Mouse (Mus musculus): ENCODE data around the gene Anapc5. TPM values are rescaled to one million over a fixed set of nuclear protein-coding genes. Genes with fewer than 3 reads are reported as not detected.
A peak's percentile ranks its signal among the peaks of the same experiment; 100 is the strongest.

The Anapc5 gene
- polyA plus RNA-seq, 1 experiment from 2014 or later, result 499 TPM

DNA sequence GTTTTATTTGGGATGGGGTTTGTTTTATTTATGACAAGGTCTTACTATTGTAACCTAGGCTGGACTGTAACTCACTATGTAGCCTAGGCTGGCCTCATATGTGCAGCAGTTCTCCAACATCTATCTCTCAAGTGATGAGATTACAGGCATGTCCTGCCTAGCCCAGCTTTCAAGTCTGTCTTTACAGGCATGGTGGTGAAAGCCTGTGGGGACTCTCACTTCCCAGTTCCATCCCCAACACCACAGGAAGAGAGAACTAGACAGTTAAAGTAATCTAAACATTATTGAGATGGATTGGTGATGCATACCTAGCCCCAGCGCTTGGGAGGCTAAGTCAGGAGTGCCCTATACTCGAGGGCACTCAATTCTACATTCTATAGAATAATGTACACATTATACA is 32.4 kb downstream of the Anapc5 start:
- Histone ChIP-seq H3K36me3 (peaks cover 83% of the 10 kb centered on the region), H3K27me3 (ENCODE audit: low read depth, poor library complexity, severe bottlenecking) (no peaks in the 10 kb centered on the region), H3K9me3 (replicated peaks) (no peaks in the 10 kb centered on the region), H3K27ac (replicated peaks) (no peak overlapping the region), H3K4me3 (no peak overlapping the region), H3K4me1 (peaks cover 8% of the 10 kb centered on the region)
- WGBS, result 97% methylated on average over 2 of the region's 2 CpGs
- DNase-seq (ENCODE audit: low spot score), result no peak

- no peak overlapping the region for H3K27ac ChIP-seq (replicated peaks)
- no peak for DNase-seq (ENCODE audit: low spot score)
- WGBS, result 80% methylated on average over 12 of the region's 12 CpGs
- no peaks in the 10 kb centered on the region for H3K9me3 ChIP-seq (replicated peaks)
- H3K27me3 ChIP-seq (ENCODE audit: low read depth, poor library complexity, severe bottlenecking), result no peaks in the 10 kb centered on the region
- peaks cover 58% of the 10 kb centered on the region for H3K36me3 ChIP-seq
- H3K4me1 ChIP-seq, result peaks cover 11% of the 10 kb centered on the region
- H3K4me3 ChIP-seq, result no peak overlapping the region
These were observed 34.9 kb downstream of the Anapc5 start for GRCm38 (mm10) chr5:122786035-122786819.

GRCm38 (mm10) chr5:122783726-122784406 is 37.3 kb downstream of the Anapc5 start:
- Histone ChIP-seq H3K4me1 (peaks cover 18% of the 10 kb centered on the region), H3K27ac (replicated peaks) (no peak overlapping the region), H3K36me3 (peaks cover 35% of the 10 kb centered on the region), H3K27me3 (ENCODE audit: low read depth, poor library complexity, severe bottlenecking) (0 out of 2 replicates have a peak, but pooled peaks cover 7% of the 10 kb centered on the region), H3K4me3 (no peak overlapping the region), H3K9me3 (replicated peaks) (no peaks in the 10 kb centered on the region)
- 64% methylated on average over 14 of the region's 14 CpGs for WGBS
- no peak for DNase-seq (ENCODE audit: low spot score)

- peaks cover 29% of the 10 kb centered on the region for H3K4me1 ChIP-seq
- H3K27ac ChIP-seq (replicated peaks), result no peak overlapping the region
- H3K4me3 ChIP-seq, result no peak overlapping the region
- H3K9me3 ChIP-seq (replicated peaks), result no peaks in the 10 kb centered on the region
- WGBS, result 70% methylated on average over 1 of the region's 1 CpGs
- peaks cover 17% of the 10 kb centered on the region; the same call in 1 of the 2 replicates for H3K27me3 ChIP-seq (ENCODE audit: low read depth, poor library complexity, severe bottlenecking)
- H3K36me3 ChIP-seq, result peaks cover 17% of the 10 kb centered on the region
- DNase-seq (ENCODE audit: low spot score), result no peak
These were observed 39.1 kb downstream of the Anapc5 start for GRCm38 (mm10) chr5:122782066-122782465.

DNA sequence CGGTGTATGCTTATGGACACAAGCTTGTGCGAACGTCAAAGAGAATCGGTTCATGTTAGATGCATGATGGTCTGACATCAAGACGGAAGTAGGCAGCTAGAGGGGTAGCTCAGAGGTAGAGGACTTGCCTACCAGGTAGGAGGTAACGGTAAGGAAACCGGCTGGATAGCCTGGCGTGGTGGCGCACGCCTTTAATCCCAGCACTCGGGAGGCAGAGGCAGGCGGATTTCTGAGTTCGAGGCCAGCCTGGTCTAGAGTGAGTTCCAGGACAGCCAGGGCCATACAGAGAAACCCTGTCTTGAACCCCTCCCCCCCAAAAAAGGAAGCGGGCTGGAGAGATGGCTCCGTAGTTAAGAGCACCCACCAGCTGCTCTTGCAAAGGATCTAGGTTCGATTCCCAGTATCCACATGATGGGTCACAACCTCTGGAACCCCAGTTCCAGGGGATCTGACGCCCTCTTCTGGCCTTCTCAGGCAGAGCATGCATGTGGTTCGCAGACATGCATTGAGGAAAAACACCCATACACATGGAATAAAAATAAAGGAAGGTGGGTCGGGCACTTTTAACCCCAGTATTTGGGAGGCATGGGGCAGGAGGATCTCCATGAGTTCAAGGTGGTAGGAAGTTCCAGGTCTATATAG is 40.2 kb downstream of the Anapc5 start:
- no peak overlapping the region for H3K27ac ChIP-seq (replicated peaks)
- no peak for DNase-seq (ENCODE audit: low spot score)
- 92% methylated on average over 19 of the region's 19 CpGs for WGBS

DNA sequence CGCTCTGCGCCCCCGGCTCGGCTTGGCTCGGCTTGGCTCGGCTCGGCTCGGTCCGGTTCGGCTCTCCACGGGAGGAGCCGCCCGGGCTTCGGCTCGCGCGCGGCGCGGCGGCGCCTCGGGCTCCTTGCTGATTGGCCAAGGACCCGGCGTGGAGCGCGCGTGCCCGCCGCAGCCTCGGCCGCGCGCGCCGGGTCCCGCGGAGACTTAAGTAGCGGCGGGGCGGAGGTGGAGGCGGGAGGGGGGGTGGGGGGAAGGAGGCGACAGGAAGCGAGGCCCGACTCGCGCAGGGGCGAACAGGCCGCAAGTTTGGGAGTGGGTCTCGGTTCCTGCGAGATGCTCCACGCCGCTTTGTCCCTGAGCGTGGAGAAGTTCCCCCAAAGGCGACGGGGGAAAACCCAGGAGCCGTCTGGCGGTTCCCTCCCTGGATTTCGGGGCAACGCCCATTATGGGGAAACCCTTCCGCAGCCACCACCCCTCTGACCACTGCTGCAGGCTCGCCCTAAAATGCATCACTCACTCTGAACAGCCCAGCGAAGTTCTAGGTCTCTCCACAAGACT is 41.8 kb downstream of the Anapc5 start, which contains the start of gene Camkk2:
Camkk2 (minus strand) TSS at position 133 of the 558 bp plus-strand sequence.
- Histone ChIP-seq H3K36me3 (no peaks in the 10 kb centered on the region), H3K27me3 (ENCODE audit: low read depth, poor library complexity, severe bottlenecking) (peaks cover 17% of the 10 kb centered on the region; the same call in 1 of the 2 replicates), H3K27ac (replicated peaks) (peak within 1 kb of the TSS; percentile 93), H3K4me1 (peaks cover 27% of the 10 kb centered on the region), H3K4me3 (peak within 1 kb of the TSS; percentile 97), H3K9me3 (replicated peaks) (no peaks in the 10 kb centered on the region; the same call in 1 of the 2 replicates)
- under 1% methylated on average over 62 of the region's 63 CpGs for WGBS
- DNase-seq (ENCODE audit: low spot score), result peak; percentile 80

More for the DNA sequence above, 40.2 kb downstream of the Anapc5 start:
- H3K4me1 ChIP-seq, result peaks cover 29% of the 10 kb centered on the region
- H3K9me3 ChIP-seq (replicated peaks), result no peaks in the 10 kb centered on the region; the same call in 1 of the 2 replicates
- no peak overlapping the region for H3K4me3 ChIP-seq
- H3K36me3 ChIP-seq, result peaks cover 5% of the 10 kb centered on the region
- peaks cover 17% of the 10 kb centered on the region; the same call in 1 of the 2 replicates for H3K27me3 ChIP-seq (ENCODE audit: low read depth, poor library complexity, severe bottlenecking)

GRCm38 (mm10) chr5:122778231-122779226 is 42.6 kb downstream of the Anapc5 start:
- DNase-seq (ENCODE audit: low spot score), result peak; percentile 55

GRCm38 (mm10) chr5:122777322-122777721 is 43.8 kb downstream of the Anapc5 start:
- no peak for DNase-seq (ENCODE audit: low spot score)
- no peaks in the 10 kb centered on the region; the same call in 1 of the 2 replicates for H3K9me3 ChIP-seq (replicated peaks)
- no peak overlapping the region for H3K27ac ChIP-seq (replicated peaks)
- H3K4me3 ChIP-seq, result no peak overlapping the region
- 50% methylated on average over 2 of the region's 2 CpGs for WGBS
- peaks cover 17% of the 10 kb centered on the region; the same call in 1 of the 2 replicates for H3K27me3 ChIP-seq (ENCODE audit: low read depth, poor library complexity, severe bottlenecking)
- H3K4me1 ChIP-seq, result peaks cover 26% of the 10 kb centered on the region
- peaks cover 11% of the 10 kb centered on the region for H3K36me3 ChIP-seq

More at GRCm38 (mm10) chr5:122778231-122779226, 42.6 kb downstream of the Anapc5 start:
- peaks cover 17% of the 10 kb centered on the region; the same call in 1 of the 2 replicates for H3K27me3 ChIP-seq (ENCODE audit: low read depth, poor library complexity, severe bottlenecking)
- H3K4me1 ChIP-seq, result peaks cover 25% of the 10 kb centered on the region
- no peaks in the 10 kb centered on the region; the same call in 1 of the 2 replicates for H3K36me3 ChIP-seq
- WGBS, result 2% methylated on average over 52 of the region's 55 CpGs
- no peaks in the 10 kb centered on the region; the same call in 1 of the 2 replicates for H3K9me3 ChIP-seq (replicated peaks)
- peak overlapping the region; percentile 97 for H3K4me3 ChIP-seq
- peak overlapping the region; percentile 93 for H3K27ac ChIP-seq (replicated peaks)

DNA sequence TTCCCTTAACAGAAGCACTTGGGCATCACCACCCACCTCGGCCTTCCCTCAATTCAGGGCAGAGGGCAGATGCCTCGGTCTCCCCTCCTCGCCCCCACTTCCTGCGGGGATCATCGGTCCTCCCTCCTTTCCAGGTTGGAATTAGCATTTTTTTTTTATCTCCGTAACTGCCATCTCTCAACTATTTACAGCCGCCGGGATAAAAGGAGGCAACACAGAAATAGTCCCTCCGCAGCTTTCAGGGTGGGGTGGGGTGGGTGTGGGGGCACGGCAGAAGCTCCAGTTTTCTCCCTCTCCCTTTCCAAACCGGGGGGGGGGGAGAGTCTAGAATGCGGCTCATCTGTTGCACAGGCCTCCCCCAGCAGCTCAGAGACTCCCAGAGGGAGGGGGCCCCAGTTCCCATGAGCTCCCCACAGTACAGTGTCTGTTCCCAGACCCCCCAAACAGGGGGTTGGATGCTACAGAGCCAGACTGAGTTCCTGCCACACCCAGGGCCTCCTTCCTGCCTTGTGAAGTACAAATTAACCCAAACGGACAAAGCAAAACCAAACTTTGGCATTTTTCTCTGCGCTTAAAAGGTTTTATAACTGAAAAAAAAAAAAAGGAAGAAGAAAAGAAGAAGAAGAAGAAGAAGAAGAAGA is 45.4 kb downstream of the Anapc5 start:
- WGBS, result 82% methylated on average over 14 of the region's 14 CpGs
- H3K9me3 ChIP-seq (replicated peaks), result no peaks in the 10 kb centered on the region; the same call in 1 of the 2 replicates
- no peak for DNase-seq (ENCODE audit: low spot score)
- peaks cover 13% of the 10 kb centered on the region for H3K36me3 ChIP-seq
- no peak overlapping the region for H3K4me3 ChIP-seq
- H3K27me3 ChIP-seq (ENCODE audit: low read depth, poor library complexity, severe bottlenecking), result peaks cover 15% of the 10 kb centered on the region; the same call in 1 of the 2 replicates
- no peak overlapping the region for H3K27ac ChIP-seq (replicated peaks)
- H3K4me1 ChIP-seq, result peaks cover 26% of the 10 kb centered on the region

DNA sequence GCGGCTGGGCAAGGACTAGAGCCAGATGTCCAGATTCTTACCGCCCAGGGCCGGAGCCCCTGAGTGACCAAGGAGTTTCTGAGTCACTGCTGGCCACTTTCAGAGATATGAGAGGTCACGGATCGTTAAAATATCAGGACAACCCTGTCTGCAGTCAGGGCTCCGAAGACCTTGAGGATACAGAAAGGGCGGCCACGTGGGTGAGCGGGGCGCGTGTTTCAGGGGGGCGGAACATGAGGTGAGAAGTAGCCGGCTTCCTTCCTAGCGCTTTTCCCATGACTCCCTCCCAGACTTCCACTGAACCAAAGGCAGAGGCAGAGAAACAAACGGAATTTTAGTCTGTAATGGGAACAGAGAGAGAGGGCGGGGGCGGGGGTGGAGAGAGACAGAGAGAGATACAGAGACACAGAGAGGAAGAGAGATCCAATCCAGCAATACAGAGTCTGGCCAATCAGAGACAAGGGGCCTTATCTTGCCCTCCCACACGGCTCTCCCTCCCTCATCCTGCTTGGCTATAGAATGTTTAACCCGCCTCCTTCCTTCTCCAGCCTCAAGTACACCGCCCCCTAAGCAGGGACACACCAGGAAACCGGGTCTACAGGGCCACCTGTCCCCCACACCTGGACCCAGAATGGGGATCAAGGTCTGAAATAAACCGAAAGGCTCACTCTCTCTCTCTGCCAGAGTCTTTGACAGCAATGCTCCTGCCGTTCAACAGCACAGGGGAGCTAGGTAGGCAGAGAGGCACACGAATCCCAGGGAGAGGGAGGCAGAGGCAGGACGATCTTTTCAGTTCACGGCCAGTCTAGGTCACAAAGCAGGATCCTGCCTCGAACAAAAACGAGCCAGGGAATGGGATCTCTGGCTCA is 46.2 kb downstream of the Anapc5 start:
- peaks cover 19% of the 10 kb centered on the region for H3K36me3 ChIP-seq
- no peaks in the 10 kb centered on the region; the same call in 1 of the 2 replicates for H3K9me3 ChIP-seq (replicated peaks)
- H3K27me3 ChIP-seq (ENCODE audit: low read depth, poor library complexity, severe bottlenecking), result peaks cover 10% of the 10 kb centered on the region; the same call in 1 of the 2 replicates
- DNase-seq (ENCODE audit: low spot score), result no peak
- H3K4me3 ChIP-seq, result no peak overlapping the region
- H3K27ac ChIP-seq (replicated peaks), result no peak overlapping the region
- 76% methylated on average over 28 of the region's 28 CpGs for WGBS
- H3K4me1 ChIP-seq, result peaks cover 28% of the 10 kb centered on the region
